Comparison of ENCODE assay signal across 25 mouse cellular contexts in the genomic region with DNA sequence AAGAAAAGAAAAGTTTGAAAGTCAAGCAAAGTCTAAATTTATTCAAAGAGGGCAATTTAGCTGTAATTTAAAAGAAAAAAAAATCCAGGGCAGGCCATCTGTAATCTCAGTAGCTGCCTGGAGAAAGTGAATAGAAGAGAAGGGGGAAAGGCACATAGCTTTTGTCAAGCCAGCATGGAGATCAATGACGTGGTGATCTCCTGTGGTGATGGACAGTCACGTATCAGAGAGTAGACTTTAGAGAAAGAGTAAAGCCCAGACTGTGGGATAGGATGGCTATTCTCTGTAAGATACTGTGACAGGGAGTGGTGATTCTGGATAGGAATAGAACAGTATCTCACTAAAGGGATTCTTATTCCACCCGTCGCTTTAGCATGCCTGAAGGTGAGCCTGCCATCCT.
"Had no signal": no experiment of that assay in that cellular context is flagged by ENCODE, and none has a peak within 500 bp of the region (broad histone marks: within the 10 kb centered on the region; RNA-seq: fewer than 3 reads in every experiment).

No protein-coding gene starts in this region.

- H3K27me3 ChIP-seq: heart, embryonic 13.5 days; heart, embryonic 15.5 days; hindbrain, embryonic 12.5 days; intestine, embryonic 15.5 days; limb, embryonic 13.5 days; limb, embryonic 15.5 days; liver, embryonic 13.5 days had no signal

- H3K4me2 ChIP-seq: heart, embryonic 11.5 days; heart, embryonic 13.5 days; heart, embryonic 15.5 days; hindbrain, embryonic 12.5 days; hindbrain, embryonic 14.5 days; intestine, embryonic 15.5 days; limb, embryonic 13.5 days; limb, embryonic 15.5 days; liver, embryonic 13.5 days had no signal

- H3K9me3 ChIP-seq: heart, embryonic 15.5 days; hindbrain, embryonic 10.5 days; hindbrain, embryonic 12.5 days; intestine, embryonic 15.5 days; limb, embryonic 13.5 days; limb, embryonic 15.5 days; liver, embryonic 13.5 days had no signal

- ATAC-seq: hindbrain, embryonic 16.5 days; inflammation-experienced regulatory T-cells, adult 6 months; intestine, embryonic 15.5 days; intestine, postnatal 0 days had no signal

- H3K36me3 ChIP-seq: heart, embryonic 13.5 days; heart, embryonic 15.5 days; hindbrain, embryonic 10.5 days; hindbrain, embryonic 12.5 days; intestine, embryonic 15.5 days; limb, embryonic 13.5 days; limb, embryonic 15.5 days; liver, embryonic 13.5 days had no signal

- H3K4me3 ChIP-seq: gastrocnemius, adult 2 months; heart, embryonic 13.5 days; heart, embryonic 15.5 days; hindbrain, embryonic 10.5 days; hindbrain, embryonic 12.5 days; intestine, embryonic 15.5 days; layer of hippocampus, adult 2 months; left cerebral cortex, adult 2 months; limb, embryonic 13.5 days; limb, embryonic 15.5 days; liver, embryonic 13.5 days had no signal

- H3K9ac ChIP-seq: heart, embryonic 13.5 days; heart, embryonic 15.5 days; hindbrain, embryonic 12.5 days; hindbrain, embryonic 14.5 days; intestine, embryonic 15.5 days; limb, embryonic 13.5 days; limb, embryonic 15.5 days; liver, embryonic 13.5 days had no signal

- H3K27ac ChIP-seq: gastrocnemius, adult 2 months; heart, embryonic 13.5 days; heart, embryonic 15.5 days; hindbrain, embryonic 10.5 days; hindbrain, embryonic 12.5 days; hindbrain, embryonic 14.5 days; intestine, embryonic 15.5 days; layer of hippocampus, adult 2 months; left cerebral cortex, adult 2 months; limb, embryonic 13.5 days; limb, embryonic 15.5 days; liver, embryonic 13.5 days had no signal

- DNase-seq: gastrocnemius, adult 2 months; gastrocnemius, postnatal 10 days; gastrocnemius, postnatal 25 days; heart, adult 18-20 months; heart, postnatal 4 days; kidney, adult 18-20 months; kidney, adult 8-10 months; kidney, postnatal 10 days; kidney, postnatal 25 days; kidney, postnatal 4 days; liver, embryonic 13.5 days had no signal

- H3K4me1 ChIP-seq: heart, embryonic 13.5 days; heart, embryonic 15.5 days; intestine, embryonic 15.5 days; liver, embryonic 13.5 days had no signal
